Mouse (Mus musculus): ENCODE results near the gene Gpn1. TPM values are rescaled to one million over a fixed set of nuclear protein-coding genes. Genes with fewer than 3 reads are reported as not detected.

Gpn1 gene
- polyA plus RNA-seq, 1 experiment from 2014 or later = 52.7 TPM

GRCm38 (mm10) chr5:31480536-31480935, 14.0 kb upstream of the Gpn1 start:
- H3K4me1 ChIP-seq (ENCODE audit: control insufficient read depth, insufficient read depth, low read length) = no peaks in the 10 kb centered on the region
- H3K36me3 ChIP-seq (ENCODE audit: control insufficient read depth, insufficient read depth, low read length) = peaks cover 19% of the 10 kb centered on the region
- no peaks in the 10 kb centered on the region for H3K27me3 ChIP-seq (ENCODE audit: control insufficient read depth, insufficient read depth, low read length)
- no peak overlapping the region for H3K9ac ChIP-seq (ENCODE audit: low read depth, low read length)
- H3K9me3 ChIP-seq (replicated peaks; ENCODE audit: control insufficient read depth, low read length) = no peaks in the 10 kb centered on the region
- ATAC-seq (replicated peaks; ENCODE audit: insufficient number of reproducible peaks, low FRiP score, low TSS enrichment) = no peak
- no peak overlapping the region for H3K27ac ChIP-seq (ENCODE audit: low read depth, low read length)
- H3K4me3 ChIP-seq (ENCODE audit: low read depth, low read length) = no peak overlapping the region
- no peak overlapping the region for H3K4me2 ChIP-seq
- 89% methylated on average over 4 of the region's 4 CpGs for WGBS (ENCODE audit: insufficient replicate concordance)

GRCm38 (mm10) chr5:31485440-31485839, 9.1 kb upstream of the Gpn1 start, which contains the start of gene 4930548H24Rik:
4930548H24Rik (plus strand) TSS chr5:31485740.
- Histone ChIP-seq H3K4me3 (ENCODE audit: low read depth, low read length) (no peak within 1 kb of the TSS), H3K4me1 (ENCODE audit: control insufficient read depth, insufficient read depth, low read length) (no peaks in the 10 kb centered on the region), H3K9me3 (replicated peaks; ENCODE audit: control insufficient read depth, low read length) (no peaks in the 10 kb centered on the region), H3K27me3 (ENCODE audit: control insufficient read depth, insufficient read depth, low read length) (no peaks in the 10 kb centered on the region), H3K27ac (ENCODE audit: low read depth, low read length) (no peak within 1 kb of the TSS), H3K36me3 (ENCODE audit: control insufficient read depth, insufficient read depth, low read length) (peaks cover 6% of the 10 kb centered on the region), H3K4me2 (no peak within 1 kb of the TSS), H3K9ac (ENCODE audit: low read depth, low read length) (no peak within 1 kb of the TSS)
- ATAC-seq (replicated peaks; ENCODE audit: insufficient number of reproducible peaks, low FRiP score, low TSS enrichment) = no peak
- 91% methylated on average over 3 of the region's 3 CpGs for WGBS (ENCODE audit: insufficient replicate concordance)

- H3K4me3 ChIP-seq (ENCODE audit: low read depth, low read length) = no peak overlapping the region
- H3K27ac ChIP-seq (ENCODE audit: low read depth, low read length) = no peak overlapping the region
- WGBS (ENCODE audit: insufficient replicate concordance) = 85% methylated on average over 3 of the region's 3 CpGs
- H3K4me1 ChIP-seq (ENCODE audit: control insufficient read depth, insufficient read depth, low read length) = no peaks in the 10 kb centered on the region
- no peak for ATAC-seq (replicated peaks; ENCODE audit: insufficient number of reproducible peaks, low FRiP score, low TSS enrichment)
- H3K9me3 ChIP-seq (replicated peaks; ENCODE audit: control insufficient read depth, low read length) = no peaks in the 10 kb centered on the region
- peaks cover 3% of the 10 kb centered on the region; the same call in 1 of the 2 replicates for H3K36me3 ChIP-seq (ENCODE audit: control insufficient read depth, insufficient read depth, low read length)
- no peak overlapping the region for H3K9ac ChIP-seq (ENCODE audit: low read depth, low read length)
- no peak overlapping the region for H3K4me2 ChIP-seq
- no peaks in the 10 kb centered on the region for H3K27me3 ChIP-seq (ENCODE audit: control insufficient read depth, insufficient read depth, low read length)
These were observed 6.7 kb upstream of the Gpn1 start for GRCm38 (mm10) chr5:31487889-31488288.

GRCm38 (mm10) chr5:31489116-31489769, 5.3 kb upstream of the Gpn1 start:
- Histone ChIP-seq H3K36me3 (ENCODE audit: control insufficient read depth, insufficient read depth, low read length) (no peaks in the 10 kb centered on the region), H3K27me3 (ENCODE audit: control insufficient read depth, insufficient read depth, low read length) (no peaks in the 10 kb centered on the region), H3K4me1 (ENCODE audit: control insufficient read depth, insufficient read depth, low read length) (no peaks in the 10 kb centered on the region), H3K4me3 (ENCODE audit: low read depth, low read length) (no peak overlapping the region), H3K4me2 (no peak overlapping the region), H3K9me3 (replicated peaks; ENCODE audit: control insufficient read depth, low read length) (no peaks in the 10 kb centered on the region), H3K27ac (ENCODE audit: low read depth, low read length) (no peak overlapping the region), H3K9ac (ENCODE audit: low read depth, low read length) (no peak overlapping the region)
- ATAC-seq (replicated peaks; ENCODE audit: insufficient number of reproducible peaks, low FRiP score, low TSS enrichment) = no peak
- 62% methylated on average over 7 of the region's 7 CpGs for WGBS (ENCODE audit: insufficient replicate concordance)

- peaks cover 4% of the 10 kb centered on the region; the same call in 1 of the 2 replicates for H3K4me1 ChIP-seq (ENCODE audit: control insufficient read depth, insufficient read depth, low read length)
- 63% methylated on average over 1 of the region's 1 CpGs for WGBS (ENCODE audit: insufficient replicate concordance)
- ATAC-seq (replicated peaks; ENCODE audit: insufficient number of reproducible peaks, low FRiP score, low TSS enrichment) = no peak
- H3K4me3 ChIP-seq (ENCODE audit: low read depth, low read length) = no peak overlapping the region
- H3K4me2 ChIP-seq = no peak overlapping the region
- no peaks in the 10 kb centered on the region for H3K9me3 ChIP-seq (replicated peaks; ENCODE audit: control insufficient read depth, low read length)
- no peak overlapping the region for H3K9ac ChIP-seq (ENCODE audit: low read depth, low read length)
- H3K36me3 ChIP-seq (ENCODE audit: control insufficient read depth, insufficient read depth, low read length) = peaks cover 5% of the 10 kb centered on the region; the same call in 1 of the 2 replicates
- no peaks in the 10 kb centered on the region for H3K27me3 ChIP-seq (ENCODE audit: control insufficient read depth, insufficient read depth, low read length)
- H3K27ac ChIP-seq (ENCODE audit: low read depth, low read length) = no peak overlapping the region
These were observed 2.5 kb upstream of the Gpn1 start for GRCm38 (mm10) chr5:31492031-31492430.

- Histone ChIP-seq H3K27me3 (ENCODE audit: control insufficient read depth, insufficient read depth, low read length) (no peaks in the 10 kb centered on the region), H3K36me3 (ENCODE audit: control insufficient read depth, insufficient read depth, low read length) (peaks cover 25% of the 10 kb centered on the region), H3K9ac (ENCODE audit: low read depth, low read length) (no peak overlapping the region), H3K27ac (ENCODE audit: low read depth, low read length) (no peak overlapping the region), H3K4me3 (ENCODE audit: low read depth, low read length) (no peak overlapping the region), H3K9me3 (replicated peaks; ENCODE audit: control insufficient read depth, low read length) (no peaks in the 10 kb centered on the region), H3K4me1 (ENCODE audit: control insufficient read depth, insufficient read depth, low read length) (0 out of 2 replicates have a peak, but pooled peaks cover 7% of the 10 kb centered on the region), H3K4me2 (no peak overlapping the region)
- WGBS (ENCODE audit: insufficient replicate concordance) = 90% methylated on average over 10 of the region's 10 CpGs
- ATAC-seq (replicated peaks; ENCODE audit: insufficient number of reproducible peaks, low FRiP score, low TSS enrichment) = no peak
These were observed 10.3 kb downstream of the Gpn1 start for GRCm38 (mm10) chr5:31504843-31505242.

- no peak overlapping the region for H3K4me3 ChIP-seq (ENCODE audit: low read depth, low read length)
- H3K9ac ChIP-seq (ENCODE audit: low read depth, low read length) = no peak overlapping the region
- H3K9me3 ChIP-seq (replicated peaks; ENCODE audit: control insufficient read depth, low read length) = no peaks in the 10 kb centered on the region
- no peaks in the 10 kb centered on the region for H3K4me1 ChIP-seq (ENCODE audit: control insufficient read depth, insufficient read depth, low read length)
- H3K27me3 ChIP-seq (ENCODE audit: control insufficient read depth, insufficient read depth, low read length) = no peaks in the 10 kb centered on the region
- 68% methylated on average over 1 of the region's 1 CpGs for WGBS (ENCODE audit: insufficient replicate concordance)
- H3K27ac ChIP-seq (ENCODE audit: low read depth, low read length) = no peak overlapping the region
- H3K4me2 ChIP-seq = no peak overlapping the region
- ATAC-seq (replicated peaks; ENCODE audit: insufficient number of reproducible peaks, low FRiP score, low TSS enrichment) = no peak
- peaks cover 21% of the 10 kb centered on the region for H3K36me3 ChIP-seq (ENCODE audit: control insufficient read depth, insufficient read depth, low read length)
These were observed 17.9 kb downstream of the Gpn1 start for GRCm38 (mm10) chr5:31512481-31512880.

GRCm38 (mm10) chr5:31520556-31520955, 26.0 kb downstream of the Gpn1 start:
- Histone ChIP-seq H3K9ac (ENCODE audit: low read depth, low read length) (no peak overlapping the region), H3K27me3 (ENCODE audit: control insufficient read depth, insufficient read depth, low read length) (no peaks in the 10 kb centered on the region), H3K4me1 (ENCODE audit: control insufficient read depth, insufficient read depth, low read length) (no peaks in the 10 kb centered on the region), H3K4me2 (no peak overlapping the region), H3K9me3 (replicated peaks; ENCODE audit: control insufficient read depth, low read length) (no peaks in the 10 kb centered on the region), H3K4me3 (ENCODE audit: low read depth, low read length) (no peak overlapping the region), H3K36me3 (ENCODE audit: control insufficient read depth, insufficient read depth, low read length) (peaks cover 26% of the 10 kb centered on the region), H3K27ac (ENCODE audit: low read depth, low read length) (no peak overlapping the region)
- 88% methylated on average over 6 of the region's 6 CpGs for WGBS (ENCODE audit: insufficient replicate concordance)
- ATAC-seq (replicated peaks; ENCODE audit: insufficient number of reproducible peaks, low FRiP score, low TSS enrichment) = no peak

Data from heart, embryonic 11.5 days (tissue).